Mouse (Mus musculus) midbrain, embryonic 14.5 days (tissue): ENCODE measurements around the gene Rrp36. TPM values are rescaled to one million over a fixed set of nuclear protein-coding genes. Genes with fewer than 3 reads are reported as not detected.

Source experiments
- ATAC-seq: fragments of 200-750 bp; cut with Nextera tagmentation; 2 replicates; pipeline ENCODE4 v1.8.0; 2017; ENCODE audit warnings: moderate number of reproducible peaks, moderate library complexity; ENCODE audit not compliant: low FRiP score, low TSS enrichment
- DNase-seq: peaks from one replicate; pipeline ENCODE4 v3.0.0-alpha.2; 2015
- H3K27ac ChIP-seq: fragments of 300-500 bp; sonication (generic); replicated peaks from 2 replicates; pipeline ENCODE4 v1.5.1; 2014; ENCODE audit warnings: mild to moderate bottlenecking, low read depth, low read length, moderate library complexity
- H3K27me3 ChIP-seq: fragments of 300-500 bp; sonication (generic); 2 replicates; pipeline ENCODE4 v1.6.1; 2014; ENCODE audit warnings: low read length, control low read depth, mixed read lengths; ENCODE audit not compliant: control insufficient read depth, insufficient read depth
- H3K36me3 ChIP-seq: fragments of 300-500 bp; sonication (generic); 2 replicates; pipeline ENCODE4 v1.6.1; 2014; ENCODE audit warnings: low read length, control low read depth; ENCODE audit not compliant: control insufficient read depth, insufficient read depth
- H3K4me1 ChIP-seq: fragments of 300-500 bp; sonication (generic); 2 replicates; pipeline ENCODE4 v1.6.1; 2014; ENCODE audit warnings: mild to moderate bottlenecking, antibody characterized with exemption, low read length, control low read depth; ENCODE audit not compliant: control insufficient read depth, insufficient read depth
- H3K4me2 ChIP-seq: fragments of 300-500 bp; sonication (generic); 2 replicates; pipeline ENCODE4 v1.6.1; 2014; ENCODE audit warnings: mild to moderate bottlenecking, low read length, moderate library complexity
- H3K4me3 ChIP-seq: fragments of 300-500 bp; sonication (generic); replicated peaks from 2 replicates; pipeline ENCODE4 v1.5.1; 2014; ENCODE audit warnings: low read depth, low read length
- H3K9ac ChIP-seq: fragments of 300-500 bp; sonication (generic); replicated peaks from 2 replicates; pipeline ENCODE4 v1.6.1; 2014; ENCODE audit warnings: mild to moderate bottlenecking, low read length, moderate library complexity
- H3K9me3 ChIP-seq: fragments of 300-500 bp; sonication (generic); 2 replicates; pipeline ENCODE4 v1.6.1; 2016; ENCODE audit warnings: low read length, control low read depth, mixed read lengths; ENCODE audit not compliant: control insufficient read depth
- WGBS: fragments of 180-500 bp; shearing (Covaris S2); extraction: QIAGEN DNeasy Blood & Tissue Kit; methylation state at CpG from one replicate; pipeline ENCODE4 v1.1.7; 2014; 5-methylcytosine and 5-hydroxymethylcytosine counted together
- polyA plus RNA-seq: library from polyadenylated mRNA; unstranded; fragments of >200 nt; fragmentation: Nextera tagmentation; extraction: Ambion mirVana; gene quantifications from 2 replicates; pipeline ENCODE4 v1.2.1, GENCODE M21; 2014

Rrp36 gene
- 35.3 and 40.5 TPM in 2 replicates for polyA plus RNA-seq

DNA sequence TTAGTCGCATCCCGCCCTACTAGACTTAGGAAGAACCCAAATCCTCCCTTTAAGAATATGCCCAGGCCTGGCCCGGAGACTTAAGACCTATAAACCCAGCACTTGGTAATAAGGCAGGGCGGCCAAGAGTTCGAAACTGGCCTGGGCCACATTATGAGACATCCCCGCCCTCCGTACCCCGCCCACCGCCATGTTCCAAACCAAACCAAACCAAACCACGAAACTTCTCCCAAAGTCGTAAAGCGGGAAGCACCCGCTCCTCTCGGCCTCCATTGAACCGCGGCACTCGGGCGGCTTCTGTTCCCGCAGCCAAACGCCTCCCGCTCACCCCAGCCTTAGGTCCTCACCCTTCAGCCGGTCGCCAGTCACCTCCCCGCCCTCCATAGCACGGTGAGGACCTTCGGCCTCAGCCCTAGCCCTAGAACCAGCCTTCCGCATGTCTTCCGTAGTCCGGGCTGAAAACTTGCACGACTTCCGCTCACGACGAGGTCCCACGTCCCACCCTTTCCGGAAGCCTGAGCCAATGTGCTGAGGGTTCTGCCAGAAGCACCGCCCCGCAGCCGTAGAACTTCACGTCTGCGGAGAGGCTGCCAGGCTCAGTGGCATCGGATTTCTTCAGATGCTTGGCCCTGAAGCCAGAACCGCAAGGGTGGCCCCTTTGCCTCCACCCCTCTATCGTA, at the start of gene Rrp36:
Gene Rrp36 (minus strand): TSS at position 503 of the 680 bp plus-strand sequence.
- Histone ChIP-seq H3K36me3 (peaks cover 57% of the 10 kb centered on the region), H3K9me3 (no peaks in the 10 kb centered on the region), H3K4me2 (peak within 1 kb of the TSS; percentile 94), H3K4me3 (peak within 1 kb of the TSS; percentile 79), H3K27me3 (no peaks in the 10 kb centered on the region), H3K4me1 (peaks cover 18% of the 10 kb centered on the region), H3K9ac (peak within 1 kb of the TSS; percentile 64), H3K27ac (peak within 1 kb of the TSS; percentile 67)
- peak; percentile 95 for DNase-seq
- peak; percentile 89 for ATAC-seq
- WGBS = 1% methylated on average over 43 of the region's 43 CpGs

DNA sequence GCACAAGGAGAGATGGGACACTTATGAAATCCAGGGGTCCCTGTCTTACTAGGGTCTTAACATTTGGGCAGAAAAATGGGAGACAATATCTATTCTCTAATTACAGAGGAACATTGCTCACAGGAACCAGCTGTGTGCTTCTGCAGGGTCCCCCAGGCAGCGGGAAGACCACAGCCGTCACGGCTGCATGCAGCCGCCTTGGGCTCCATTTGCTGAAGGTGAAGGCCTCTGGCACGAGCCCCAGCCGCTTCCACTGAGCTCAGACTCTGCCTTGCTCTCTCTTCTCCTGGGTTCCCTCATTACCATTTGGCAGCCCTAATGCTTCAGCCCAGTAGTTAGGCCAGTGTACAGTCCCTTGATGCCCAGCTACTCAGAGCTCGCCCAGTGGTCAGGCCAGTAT, 46.9 kb upstream of the Rrp36 start:
- Histone ChIP-seq H3K9me3 (no peaks in the 10 kb centered on the region), H3K36me3 (peaks cover 50% of the 10 kb centered on the region), H3K4me1 (no peaks in the 10 kb centered on the region), H3K9ac (no peak overlapping the region), H3K27me3 (no peaks in the 10 kb centered on the region), H3K4me3 (no peak overlapping the region), H3K27ac (no peak overlapping the region), H3K4me2 (no peak overlapping the region)
- no peak for ATAC-seq
- DNase-seq = no peak
- WGBS = 86% methylated on average over 7 of the region's 7 CpGs

DNA sequence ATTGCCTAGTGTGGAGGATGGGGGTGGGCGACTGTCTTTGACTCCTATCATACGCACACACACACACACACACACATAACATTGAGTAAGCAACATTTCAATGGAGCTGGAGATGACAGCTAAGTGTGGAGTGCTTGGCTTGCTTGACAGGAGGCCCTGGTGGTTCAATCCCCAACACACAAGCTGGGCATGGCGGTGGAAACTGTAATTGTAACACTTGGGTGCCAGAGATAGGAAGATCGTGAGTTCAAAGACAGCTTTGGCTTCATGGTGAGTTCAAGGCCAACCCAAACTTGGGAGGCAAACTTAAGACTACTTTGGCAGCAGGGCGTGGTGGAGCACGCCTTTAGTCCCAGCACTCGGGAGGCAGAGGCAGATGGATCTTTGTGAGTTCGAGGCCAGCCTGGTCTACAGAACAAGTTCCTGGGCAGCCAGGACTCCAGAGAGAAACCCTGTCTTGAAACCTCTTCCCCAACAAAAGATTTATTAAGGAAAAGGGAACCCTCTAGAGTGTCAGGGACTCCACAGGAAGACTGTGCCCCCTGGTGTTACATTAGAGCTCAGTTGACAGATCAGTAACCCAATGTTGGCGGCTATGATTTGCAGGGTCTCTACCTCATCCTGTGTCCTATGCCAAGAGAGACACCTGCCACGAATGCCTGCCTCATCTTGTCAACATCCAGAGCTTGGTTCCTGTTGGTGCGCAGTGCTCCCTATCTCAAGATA, 40.8 kb upstream of the Rrp36 start:
- Histone ChIP-seq H3K4me3 (no peak overlapping the region), H3K4me2 (no peak overlapping the region), H3K27ac (no peak overlapping the region), H3K4me1 (peaks cover 16% of the 10 kb centered on the region), H3K9me3 (no peaks in the 10 kb centered on the region), H3K36me3 (peaks cover 32% of the 10 kb centered on the region), H3K9ac (no peak overlapping the region), H3K27me3 (no peaks in the 10 kb centered on the region)
- 97% methylated on average over 11 of the region's 11 CpGs for WGBS
- DNase-seq (no peak), ATAC-seq (no peak)

DNA sequence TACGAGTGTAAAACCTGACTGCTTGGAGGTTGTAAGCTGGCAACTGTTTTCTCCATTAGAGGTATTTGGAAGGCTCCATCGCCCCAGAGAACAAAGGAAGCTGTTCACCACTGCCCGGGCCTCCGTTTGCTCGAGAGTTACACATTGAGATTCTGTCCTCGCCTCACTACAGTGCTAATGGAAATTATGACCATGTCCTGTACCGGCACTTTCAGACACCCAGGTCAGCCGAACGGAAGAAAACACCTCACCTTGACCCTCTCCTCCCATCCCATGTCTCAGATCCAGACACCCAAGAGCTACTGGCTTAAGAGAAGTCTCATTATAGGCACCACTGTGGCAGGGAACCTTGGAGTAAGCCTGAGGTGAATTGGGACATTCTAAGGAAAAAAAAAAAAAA, 39.7 kb upstream of the Rrp36 start:
- ATAC-seq (no peak), DNase-seq (no peak)
- peaks cover 32% of the 10 kb centered on the region for H3K36me3 ChIP-seq
- H3K27ac ChIP-seq = no peak overlapping the region
- no peaks in the 10 kb centered on the region for H3K9me3 ChIP-seq
- peaks cover 16% of the 10 kb centered on the region for H3K4me1 ChIP-seq
- no peak overlapping the region for H3K4me2 ChIP-seq
- H3K27me3 ChIP-seq = no peaks in the 10 kb centered on the region
- 92% methylated on average over 9 of the region's 9 CpGs for WGBS
- no peak overlapping the region for H3K4me3 ChIP-seq
- no peak overlapping the region for H3K9ac ChIP-seq

DNA sequence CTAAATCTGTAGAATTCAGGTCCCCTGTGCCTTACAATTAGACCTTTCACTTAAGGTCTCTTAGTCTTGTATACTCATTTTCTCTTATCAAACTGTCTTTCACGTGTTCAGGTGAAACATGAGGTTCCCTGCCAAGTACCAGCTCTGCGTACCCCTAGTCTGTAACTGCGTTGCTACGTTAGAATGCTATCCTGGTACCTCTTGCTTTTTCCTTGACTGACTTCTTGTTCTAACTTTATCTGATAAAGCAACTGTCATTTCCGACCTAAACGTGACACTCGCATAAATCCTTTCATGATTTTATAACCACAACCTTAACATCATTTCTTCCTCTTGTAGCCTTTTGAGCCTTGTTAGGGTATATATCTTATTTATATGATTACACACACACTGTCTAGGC, 38.3 kb upstream of the Rrp36 start:
- H3K4me1 ChIP-seq = peaks cover 16% of the 10 kb centered on the region
- H3K27me3 ChIP-seq = no peaks in the 10 kb centered on the region
- H3K9ac ChIP-seq = peak overlapping the region; percentile 80
- H3K4me3 ChIP-seq = peak overlapping the region; percentile 93
- no peaks in the 10 kb centered on the region for H3K9me3 ChIP-seq
- DNase-seq = no peak
- no peak overlapping the region for H3K27ac ChIP-seq
- ATAC-seq = no peak
- 83% methylated on average over 7 of the region's 7 CpGs for WGBS
- H3K4me2 ChIP-seq = peak overlapping the region; percentile 99
- peaks cover 32% of the 10 kb centered on the region for H3K36me3 ChIP-seq

DNA sequence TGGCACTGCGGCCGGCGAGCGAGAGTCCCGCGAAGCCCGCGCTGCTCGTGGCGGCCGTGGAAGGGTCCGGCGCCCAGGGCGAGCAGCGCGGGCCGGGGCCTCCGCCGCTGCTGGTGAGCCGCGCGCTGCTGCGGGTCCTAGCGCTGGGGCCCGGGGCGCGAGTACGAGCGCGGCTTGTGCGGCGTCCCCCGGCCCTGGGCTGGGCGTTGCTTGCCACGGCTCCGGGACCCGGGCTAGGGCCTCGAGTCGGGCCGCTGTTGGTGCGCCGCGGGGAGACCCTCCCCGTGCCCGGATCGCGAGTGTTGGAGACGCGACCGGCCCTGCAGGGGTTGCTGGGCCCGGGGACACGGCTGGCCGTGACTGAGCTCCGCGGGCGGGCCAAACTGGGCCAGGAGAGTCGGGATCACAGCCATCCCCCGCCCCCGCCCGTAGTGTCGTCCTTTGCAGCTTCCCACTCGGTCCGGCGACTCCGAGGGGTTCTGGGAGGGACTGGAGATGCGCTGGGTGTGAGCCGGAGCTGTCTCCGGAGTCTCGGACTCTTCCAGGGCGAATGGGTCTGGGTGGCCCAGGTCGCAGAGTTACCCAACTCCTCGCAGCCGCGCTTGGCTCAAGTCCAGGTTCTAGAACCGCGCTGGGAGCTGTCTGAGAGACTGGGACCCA, 37.6 kb upstream of the Rrp36 start:
- WGBS = under 1% methylated on average over 75 of the region's 76 CpGs

DNA sequence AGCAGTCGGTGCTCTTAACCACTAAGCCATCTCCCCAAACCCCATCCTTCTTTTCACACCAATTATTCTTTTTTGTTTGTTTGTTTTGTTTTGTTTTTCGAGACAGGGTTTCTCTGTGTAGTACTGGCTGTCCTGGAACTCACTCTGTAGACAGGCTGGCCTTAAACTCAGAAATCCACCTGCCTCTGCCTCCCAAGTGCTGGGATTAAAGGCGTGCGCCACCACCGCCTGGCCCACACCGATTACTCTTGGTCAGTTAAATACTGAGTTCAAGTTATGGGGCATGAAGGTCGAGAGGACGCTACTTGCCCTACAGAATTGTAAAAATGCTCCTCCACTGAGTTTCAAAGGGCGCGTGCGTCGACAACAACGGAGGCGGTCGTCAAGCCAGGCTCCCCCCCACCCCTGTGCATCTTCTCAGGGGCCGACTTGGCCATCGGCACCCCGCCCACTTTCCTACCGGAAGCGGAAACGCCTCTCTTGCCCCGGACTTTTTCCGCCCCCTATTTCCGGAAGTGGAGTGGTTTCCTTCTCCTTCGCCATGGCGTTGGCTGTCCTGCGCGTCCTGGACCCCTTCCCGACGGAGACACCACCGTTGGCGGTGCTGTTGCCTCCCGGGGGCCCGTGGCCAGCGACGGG, 36.9 kb upstream of the Rrp36 start, which contains the start of gene Pex6:
Gene Pex6 (plus strand): TSS at position 505 of the 639 bp plus-strand sequence.
- peaks cover 16% of the 10 kb centered on the region for H3K4me1 ChIP-seq
- H3K4me3 ChIP-seq = peak within 1 kb of the TSS; percentile 93
- ATAC-seq (peak; percentile 92), DNase-seq (peak; percentile 97)
- peaks cover 22% of the 10 kb centered on the region for H3K36me3 ChIP-seq
- peak within 1 kb of the TSS; percentile 77 for H3K27ac ChIP-seq
- H3K9ac ChIP-seq = peak within 1 kb of the TSS; percentile 80
- peak within 1 kb of the TSS; percentile 99 for H3K4me2 ChIP-seq
- no peaks in the 10 kb centered on the region for H3K27me3 ChIP-seq
- 8% methylated on average over 36 of the region's 36 CpGs for WGBS
- no peaks in the 10 kb centered on the region for H3K9me3 ChIP-seq

More for the DNA sequence above, 37.6 kb upstream of the Rrp36 start:
- Histone ChIP-seq H3K4me2 (peak overlapping the region; percentile 99), H3K9ac (peak overlapping the region; percentile 80), H3K4me1 (peaks cover 16% of the 10 kb centered on the region), H3K27ac (peak overlapping the region; percentile 77), H3K36me3 (peaks cover 28% of the 10 kb centered on the region), H3K27me3 (no peaks in the 10 kb centered on the region), H3K4me3 (peak overlapping the region; percentile 93), H3K9me3 (no peaks in the 10 kb centered on the region)
- DNase-seq (no peak), ATAC-seq (peak; percentile 4; the same call in 1 of the 2 replicates)

DNA sequence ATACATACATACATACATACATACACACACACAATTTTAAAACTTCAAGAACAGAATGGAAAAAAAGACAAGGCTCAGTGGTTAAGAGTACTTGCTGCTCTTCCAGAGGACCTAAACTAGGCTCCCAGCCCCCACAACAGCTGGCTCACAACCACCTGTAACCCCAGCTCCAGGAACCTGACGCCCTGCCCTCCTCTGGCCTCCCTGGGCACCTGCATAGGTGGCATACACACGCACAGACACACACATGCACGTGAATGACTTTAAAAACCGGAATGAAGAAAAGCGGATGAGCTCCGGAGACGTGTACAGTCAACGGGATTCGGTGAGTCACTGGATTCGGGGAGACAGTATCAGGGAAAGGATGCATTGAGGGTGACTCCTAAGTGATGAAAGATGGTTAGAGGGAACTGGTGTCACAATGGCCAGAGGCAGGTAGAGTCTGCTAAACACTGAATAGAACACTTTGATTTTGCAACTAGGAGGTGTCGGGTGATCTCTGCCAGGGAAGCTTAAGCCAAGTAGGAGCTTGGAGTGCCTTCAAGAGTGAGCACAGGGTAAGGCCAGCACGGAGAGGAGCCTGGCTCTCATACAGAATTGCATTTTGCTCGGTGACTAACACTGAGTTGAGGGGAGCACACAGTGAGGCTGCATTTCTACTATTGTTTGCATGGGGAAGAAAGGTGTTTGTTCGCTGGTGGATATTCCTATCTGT, 32.4 kb upstream of the Rrp36 start:
- DNase-seq = no peak
- H3K27ac ChIP-seq = no peak overlapping the region
- peaks cover 18% of the 10 kb centered on the region for H3K4me1 ChIP-seq
- H3K4me2 ChIP-seq = no peak overlapping the region
- ATAC-seq = no peak
- 94% methylated on average over 14 of the region's 14 CpGs for WGBS
- H3K4me3 ChIP-seq = no peak overlapping the region
- no peaks in the 10 kb centered on the region for H3K9me3 ChIP-seq
- H3K36me3 ChIP-seq = no peaks in the 10 kb centered on the region
- no peak overlapping the region for H3K9ac ChIP-seq
- no peaks in the 10 kb centered on the region for H3K27me3 ChIP-seq
